Mouse (Mus musculus) G1E (cell line): ENCODE results near the gene Rnf26.

Source experiments
- CTCF ChIP-seq: IDR thresholded peaks from 2 replicates; pipeline ENCODE4 v1.5.1; 2012; ENCODE audit warnings: low read depth, low read length, inconsistent platforms, mixed read lengths
- GATA2 ChIP-seq: IDR thresholded peaks from 2 replicates; pipeline ENCODE4 v1.6.1; 2012; ENCODE audit warnings: low read depth, low read length, inconsistent platforms, borderline replicate concordance

DNA sequence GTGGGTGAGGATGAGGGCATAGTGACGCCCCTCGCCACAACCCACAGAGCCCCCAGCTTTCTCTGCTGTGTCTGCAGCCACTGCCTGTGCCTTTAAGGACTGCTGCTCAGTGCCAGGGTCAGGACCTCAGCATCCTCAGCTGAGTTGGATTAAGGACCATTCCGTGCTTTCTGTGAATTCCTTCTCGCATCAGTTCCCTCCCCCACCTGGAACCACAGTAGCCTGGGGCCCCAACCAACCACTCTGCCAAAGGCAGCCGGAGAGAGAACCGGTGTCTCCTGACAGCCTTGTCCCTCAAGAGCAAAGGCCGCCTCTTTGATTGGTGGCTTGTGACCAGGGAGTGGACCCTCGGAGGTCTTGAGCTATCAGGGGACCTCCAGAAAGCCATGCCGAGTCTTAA lies 11.8 kb downstream of the Rnf26 start, which contains the start of gene Mfrp:
- TF ChIP-seq CTCF: no peak
- TF ChIP-seq GATA2: no peak
